Mouse (Mus musculus) stomach, postnatal 0 days (tissue): ENCODE measurements around the gene Isg15. TPM values are rescaled to one million over a fixed set of nuclear protein-coding genes. Genes with fewer than 3 reads are reported as not detected.

ENCODE experiments used
- ATAC-seq: fragments of 200-750 bp; cut with Nextera tagmentation; 2 replicates; pipeline ENCODE4 v1.8.0; 2017; ENCODE audit not compliant: low FRiP score, low TSS enrichment
- DNase-seq: peaks from one replicate; pipeline ENCODE4 v3.0.0-alpha.2; 2016; ENCODE audit warnings: low spot score
- H3K27ac ChIP-seq: fragments of 300-500 bp; sonication (generic); replicated peaks from 2 replicates; pipeline ENCODE4 v1.5.1; 2014; ENCODE audit warnings: mild to moderate bottlenecking, control low read depth
- H3K27me3 ChIP-seq: fragments of 300-500 bp; sonication (generic); 2 replicates; pipeline ENCODE4 v1.6.1; 2014; ENCODE audit warnings: low read length; ENCODE audit not compliant: control insufficient read depth, insufficient read depth
- H3K36me3 ChIP-seq: fragments of 300-500 bp; sonication (generic); 2 replicates; pipeline ENCODE4 v1.6.1; 2014; ENCODE audit warnings: low read length, mixed read lengths; ENCODE audit not compliant: control insufficient read depth, insufficient read depth
- H3K4me1 ChIP-seq: fragments of 300-500 bp; sonication (generic); replicated peaks from 2 replicates; pipeline ENCODE4 v1.6.1; 2014; ENCODE audit warnings: antibody characterized with exemption; ENCODE audit not compliant: control insufficient read depth, insufficient read depth
- H3K4me2 ChIP-seq: fragments of 300-500 bp; sonication (generic); replicated peaks from 2 replicates; pipeline ENCODE4 v1.6.1; 2014; ENCODE audit warnings: low read depth, mild to moderate bottlenecking, control low read depth, moderate library complexity
- H3K4me3 ChIP-seq: fragments of 300-500 bp; sonication (generic); 2 replicates; pipeline ENCODE4 v1.5.1; 2014; ENCODE audit warnings: low read depth, low read length, control low read depth
- H3K9ac ChIP-seq: fragments of 300-500 bp; sonication (generic); 2 replicates; pipeline ENCODE4 v1.6.1; 2014; ENCODE audit warnings: mild to moderate bottlenecking, low read length, control low read depth, mixed read lengths
- H3K9me3 ChIP-seq: fragments of 300-500 bp; sonication (generic); 2 replicates; pipeline ENCODE4 v1.6.1; 2016; ENCODE audit warnings: low read length; ENCODE audit not compliant: control insufficient read depth
- CTCF ChIP-seq: IDR thresholded peaks from 2 replicates; pipeline ENCODE4 v1.5.1; 2016; ENCODE audit warnings: antibody characterized with exemption, low read depth, mild to moderate bottlenecking, moderate library complexity
- EP300 ChIP-seq: optimal IDR thresholded peaks from 2 replicates; pipeline ENCODE3; 2016; ENCODE audit warnings: antibody characterized with exemption
- WGBS: fragments of 180-500 bp; shearing (Covaris S2); extraction: QIAGEN DNeasy Blood & Tissue Kit; methylation state at CpG from one replicate; pipeline ENCODE4 v1.1.7; 2014; 5-methylcytosine and 5-hydroxymethylcytosine counted together
- polyA plus RNA-seq: library from polyadenylated mRNA; unstranded; fragments of >200 nt; fragmentation: Nextera tagmentation; extraction: Ambion mirVana; gene quantifications from 2 replicates; pipeline ENCODE4 v1.2.1, GENCODE M21; 2015

Isg15 gene
- polyA plus RNA-seq, 1 experiment from 2014 or later, result 4.1 TPM

DNA sequence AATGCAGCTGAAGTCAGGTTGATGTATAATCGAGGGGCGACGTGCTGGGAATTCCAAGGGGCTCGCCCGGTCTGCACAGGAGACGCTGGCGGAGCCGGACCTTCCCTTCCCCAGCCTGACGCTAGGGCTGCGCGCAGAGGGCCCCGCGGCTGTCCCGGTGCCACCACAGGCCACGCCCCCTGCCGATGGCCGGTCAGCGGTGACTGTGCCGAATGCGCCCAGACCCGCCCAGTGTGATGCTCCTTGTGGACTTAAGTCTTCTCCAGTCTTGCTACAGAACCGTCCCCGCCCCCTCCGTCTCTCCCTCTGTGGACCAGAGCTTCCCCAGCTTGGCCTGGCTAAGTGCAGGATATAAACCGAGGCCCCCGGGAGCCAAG is 2.8 kb downstream of the Isg15 start:
- TF ChIP-seq EP300, result no peak
- peak; percentile 55 for TF ChIP-seq CTCF
- H3K4me2 ChIP-seq, result peak overlapping the region; percentile 61
- no peaks in the 10 kb centered on the region for H3K9me3 ChIP-seq
- under 1% methylated on average over 23 of the region's 26 CpGs for WGBS
- peak overlapping the region; percentile 64 for H3K9ac ChIP-seq
- H3K27ac ChIP-seq, result peak overlapping the region; percentile 92
- no peaks in the 10 kb centered on the region; the same call in 1 of the 2 replicates for H3K36me3 ChIP-seq
- DNase-seq (peak; percentile 93), ATAC-seq (peak; percentile 91)
- H3K4me1 ChIP-seq, result peaks cover 8% of the 10 kb centered on the region
- peak overlapping the region; percentile 88 for H3K4me3 ChIP-seq
- no peaks in the 10 kb centered on the region for H3K27me3 ChIP-seq

DNA sequence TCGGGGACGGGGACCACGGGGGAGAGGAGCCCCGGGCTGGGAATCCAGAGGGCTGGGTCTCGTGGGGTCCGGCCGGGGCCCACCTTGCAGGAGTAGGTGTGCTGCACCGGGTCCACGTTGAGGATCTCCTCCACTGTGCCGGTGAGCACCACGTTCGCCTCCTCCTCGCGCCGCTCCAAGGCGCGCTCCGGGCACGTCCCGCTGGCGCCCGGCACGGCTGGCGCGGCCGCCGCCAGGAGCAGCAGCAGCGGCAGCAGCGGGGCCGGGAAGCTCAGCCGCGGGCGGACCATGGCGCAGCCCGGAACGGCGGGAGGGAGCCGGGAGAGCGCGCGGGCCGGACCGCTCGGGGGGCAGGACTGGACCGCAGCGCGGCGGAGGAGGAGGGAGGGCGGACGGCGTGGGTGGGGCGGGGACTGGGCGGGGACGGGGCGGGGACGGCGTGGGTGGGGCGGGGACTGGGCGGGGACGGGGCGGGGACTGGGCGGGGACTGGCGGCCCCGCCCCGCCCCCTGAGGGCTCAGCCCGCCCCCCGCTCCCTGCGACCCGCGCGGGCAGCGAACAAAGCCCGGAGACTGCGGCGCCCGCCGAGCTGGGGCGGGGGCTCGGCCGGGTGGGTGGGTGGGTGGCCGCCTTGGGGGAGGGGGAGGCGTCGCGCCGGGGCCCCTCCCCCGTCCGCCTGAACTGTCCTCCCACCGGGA is 3.3 kb downstream of the Isg15 start, which contains the start of gene Agrn:
Gene Agrn, minus strand, starts transcription at position 358 of the 698 bp plus-strand sequence.
- H3K9me3 ChIP-seq, result no peaks in the 10 kb centered on the region
- H3K4me3 ChIP-seq, result peak within 1 kb of the TSS; percentile 88
- H3K36me3 ChIP-seq, result no peaks in the 10 kb centered on the region; the same call in 1 of the 2 replicates
- DNase-seq, result peak; percentile 82
- WGBS, result under 1% methylated on average over 33 of the region's 88 CpGs
- peaks cover 11% of the 10 kb centered on the region for H3K4me1 ChIP-seq
- H3K4me2 ChIP-seq, result peak within 1 kb of the TSS; percentile 94
- peak; percentile 80 for ATAC-seq
- no peaks in the 10 kb centered on the region for H3K27me3 ChIP-seq
- TF ChIP-seq EP300 (no peak), CTCF (no peak)
- H3K9ac ChIP-seq, result peak within 1 kb of the TSS; percentile 84
- peak within 1 kb of the TSS; percentile 92 for H3K27ac ChIP-seq

DNA sequence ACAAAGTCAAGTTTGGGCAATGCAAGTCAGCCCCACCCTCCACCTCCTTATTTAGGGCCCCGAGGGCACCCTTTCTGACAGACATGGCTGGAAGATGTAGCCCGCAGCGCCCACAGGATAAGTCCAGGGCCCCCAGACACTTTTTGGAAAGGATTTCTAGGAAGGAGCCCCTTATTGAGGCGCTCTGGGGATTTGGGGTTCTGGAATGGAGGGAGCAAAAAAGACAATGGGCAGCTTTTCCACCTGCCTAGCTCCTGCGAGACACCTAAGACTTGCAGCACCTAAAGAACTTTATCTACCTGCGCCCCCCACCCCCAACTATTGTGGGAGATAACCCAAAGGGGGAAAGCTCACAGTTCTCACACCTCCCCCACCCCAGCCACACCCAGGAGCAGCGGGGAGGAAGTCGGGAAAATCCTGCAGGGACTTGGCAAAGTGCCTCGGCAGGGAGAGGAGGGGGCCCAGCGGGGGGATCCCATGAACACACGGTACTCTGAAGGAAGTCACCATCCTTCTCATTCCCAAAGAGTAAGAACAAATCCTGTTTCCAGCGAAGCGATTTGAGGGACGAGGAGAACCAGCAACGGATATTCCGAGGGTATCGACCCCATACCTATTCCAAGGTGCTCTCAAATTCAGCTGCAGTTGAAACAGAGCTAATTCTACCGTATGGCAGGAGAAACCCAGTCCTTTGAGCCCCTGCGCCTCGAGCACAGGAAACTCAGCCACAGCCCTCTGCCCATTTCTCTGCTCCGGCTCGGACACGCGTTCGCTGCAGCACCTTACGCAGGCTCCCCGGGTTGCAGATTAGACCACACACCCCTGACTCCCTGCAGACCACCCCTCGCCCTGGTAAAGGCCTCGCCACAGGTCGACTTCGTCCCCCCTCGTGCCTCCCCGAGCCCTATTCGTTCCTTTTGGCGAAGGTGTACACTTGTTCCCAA is 4.4 kb downstream of the Isg15 start:
- peak; percentile 76 for DNase-seq
- no peak for ATAC-seq
- H3K4me1 ChIP-seq, result peaks cover 14% of the 10 kb centered on the region

GRCm38 (mm10) chr4:156194346-156194745 is 6.3 kb downstream of the Isg15 start:
- no peaks in the 10 kb centered on the region for H3K9me3 ChIP-seq
- no peaks in the 10 kb centered on the region; the same call in 1 of the 2 replicates for H3K36me3 ChIP-seq
- DNase-seq (no peak), ATAC-seq (no peak)
- no peak overlapping the region for H3K4me2 ChIP-seq
- no peak overlapping the region for H3K27ac ChIP-seq
- H3K4me3 ChIP-seq, result no peak overlapping the region
- no peak overlapping the region for H3K9ac ChIP-seq
- no peak for TF ChIP-seq EP300
- no peak for TF ChIP-seq CTCF
- peaks cover 14% of the 10 kb centered on the region for H3K4me1 ChIP-seq
- no peaks in the 10 kb centered on the region for H3K27me3 ChIP-seq
- 67% methylated on average over 6 of the region's 6 CpGs for WGBS

More for the DNA sequence above, 4.4 kb downstream of the Isg15 start:
- no peaks in the 10 kb centered on the region; the same call in 1 of the 2 replicates for H3K36me3 ChIP-seq
- peak overlapping the region; percentile 94 for H3K4me2 ChIP-seq
- TF ChIP-seq CTCF (no peak), EP300 (no peak)
- H3K9ac ChIP-seq, result peak overlapping the region; percentile 84
- H3K4me3 ChIP-seq, result peak overlapping the region; percentile 88
- H3K27me3 ChIP-seq, result no peaks in the 10 kb centered on the region
- peak overlapping the region; percentile 83 for H3K27ac ChIP-seq
- 4% methylated on average over 35 of the region's 35 CpGs for WGBS
- H3K9me3 ChIP-seq, result no peaks in the 10 kb centered on the region

- H3K9ac ChIP-seq, result no peak overlapping the region
- H3K27ac ChIP-seq, result peak overlapping the region; percentile 24; the same call in 1 of the 2 replicates
- 67% methylated on average over 5 of the region's 5 CpGs for WGBS
- DNase-seq, result no peak
- H3K4me1 ChIP-seq, result peaks cover 14% of the 10 kb centered on the region
- no peak for ATAC-seq
- H3K4me2 ChIP-seq, result no peak overlapping the region
- no peak for TF ChIP-seq EP300
- no peak for TF ChIP-seq CTCF
- no peaks in the 10 kb centered on the region; the same call in 1 of the 2 replicates for H3K36me3 ChIP-seq
- H3K27me3 ChIP-seq, result no peaks in the 10 kb centered on the region
- H3K9me3 ChIP-seq, result no peaks in the 10 kb centered on the region
- no peak overlapping the region for H3K4me3 ChIP-seq
Measured at GRCm38 (mm10) chr4:156193906-156194305, 6.7 kb downstream of the Isg15 start.
